Mouse (Mus musculus) kidney, embryonic 14.5 days (tissue): ENCODE measurements around the gene Trim5. TPM values are rescaled to one million over a fixed set of nuclear protein-coding genes. Genes with fewer than 3 reads are reported as not detected.
A peak's percentile ranks its signal among the peaks of the same experiment; 100 is the strongest.
"Not testable (repeated sequence)": the region's sequence is repeated elsewhere in the genome, so short reads cannot be mapped to it uniquely, and the experiment has no call there.

Experiments
- ATAC-seq: fragments of 200-750 bp; cut with Nextera tagmentation; 2 replicates; pipeline ENCODE4 v1.8.0; 2017; ENCODE audit warnings: moderate number of reproducible peaks, mild to moderate bottlenecking, moderate TSS enrichment, moderate library complexity; ENCODE audit not compliant: low FRiP score, low TSS enrichment
- H3K27ac ChIP-seq: fragments of 300-500 bp; sonication (generic); 2 replicates; pipeline ENCODE4 v1.5.1; 2014; ENCODE audit warnings: low read depth, mild to moderate bottlenecking, low read length, moderate library complexity, mixed read lengths
- H3K27me3 ChIP-seq: fragments of 300-500 bp; sonication (generic); 2 replicates; pipeline ENCODE4 v1.6.1; 2014; ENCODE audit warnings: mild to moderate bottlenecking, low read length; ENCODE audit not compliant: control insufficient read depth, insufficient read depth
- H3K36me3 ChIP-seq: fragments of 300-500 bp; sonication (generic); 2 replicates; pipeline ENCODE4 v1.6.1; 2014; ENCODE audit warnings: low read length, mixed read lengths; ENCODE audit not compliant: control insufficient read depth, insufficient read depth
- H3K4me1 ChIP-seq: fragments of 300-500 bp; sonication (generic); 2 replicates; pipeline ENCODE4 v1.6.1; 2014; ENCODE audit warnings: low read length, mixed read lengths; ENCODE audit not compliant: control insufficient read depth, insufficient read depth
- H3K4me2 ChIP-seq: fragments of 300-500 bp; sonication (generic); replicated peaks from 2 replicates; pipeline ENCODE4 v1.6.1; 2014; ENCODE audit warnings: low read depth, mild to moderate bottlenecking, low read length
- H3K4me3 ChIP-seq: fragments of 300-500 bp; sonication (generic); 2 replicates; pipeline ENCODE4 v1.5.1; 2014; ENCODE audit warnings: mild to moderate bottlenecking, low read length
- H3K9ac ChIP-seq: fragments of 300-500 bp; sonication (generic); 2 replicates; pipeline ENCODE4 v1.6.1; 2014; ENCODE audit warnings: low read depth, mild to moderate bottlenecking, low read length, moderate library complexity
- H3K9me3 ChIP-seq: fragments of 300-500 bp; sonication (generic); 2 replicates; pipeline ENCODE4 v1.6.1; 2016; ENCODE audit warnings: low read length; ENCODE audit not compliant: control insufficient read depth
- WGBS: fragments of 180-500 bp; shearing (Covaris S2); extraction: QIAGEN DNeasy Blood & Tissue Kit; methylation state at CpG from one replicate; pipeline ENCODE4 v1.1.7; 2014; 5-methylcytosine and 5-hydroxymethylcytosine counted together
- polyA plus RNA-seq: library from polyadenylated mRNA; unstranded; fragments of >200 nt; fragmentation: Nextera tagmentation; extraction: Ambion mirVana; gene quantifications from 2 replicates; pipeline ENCODE4 v1.2.1, GENCODE M21; 2014

Trim5 gene
- 0.20 and 0.30 TPM in 2 replicates for polyA plus RNA-seq

DNA sequence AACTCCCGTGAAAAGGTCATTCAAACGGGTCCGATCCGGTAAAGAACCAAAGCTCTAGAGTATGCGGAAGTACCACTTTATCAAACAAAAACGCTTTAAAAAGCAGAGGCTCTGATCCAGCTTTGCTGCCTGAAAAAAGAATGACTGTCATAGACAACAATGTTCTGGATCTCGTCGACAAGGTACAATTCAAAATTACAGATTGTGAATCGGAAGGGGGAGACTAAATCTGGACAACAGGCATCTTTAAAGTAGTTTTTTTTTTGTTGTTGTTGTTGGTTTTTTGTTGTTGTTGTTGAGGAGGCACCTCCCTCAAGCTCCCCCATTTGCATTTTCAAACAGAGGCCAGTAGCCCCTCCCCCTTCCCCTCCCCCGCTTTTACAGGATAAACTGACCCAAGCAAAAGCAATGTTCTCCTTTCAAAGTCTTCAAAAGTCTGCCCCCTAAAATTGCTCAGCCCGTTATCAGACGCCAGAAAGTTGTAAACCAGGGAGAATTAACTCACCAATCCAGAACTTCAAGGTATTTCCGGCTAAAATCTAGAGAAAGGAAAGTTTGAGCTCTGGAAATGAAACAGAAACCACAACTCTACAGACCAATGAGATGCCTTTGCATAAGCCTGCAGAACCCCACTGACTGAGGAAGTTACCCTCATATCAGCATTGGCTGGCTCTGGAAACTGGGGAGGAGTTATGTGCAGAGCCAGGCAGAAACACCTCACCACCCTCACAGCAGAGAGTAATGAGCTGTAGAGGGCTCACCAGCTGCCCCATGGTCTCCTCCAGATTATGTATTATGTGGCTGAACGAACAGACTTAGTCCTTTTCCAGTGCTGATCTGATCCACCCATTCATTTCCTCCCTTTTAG, at the start of gene Trim5:
Trim5 (minus strand) TSS at position 519 of the 868 bp plus-strand sequence.
- H3K4me3 ChIP-seq, result 0 out of 2 replicates have a peak within 1 kb of the TSS, but pooled peaks have one; percentile 9

DNA sequence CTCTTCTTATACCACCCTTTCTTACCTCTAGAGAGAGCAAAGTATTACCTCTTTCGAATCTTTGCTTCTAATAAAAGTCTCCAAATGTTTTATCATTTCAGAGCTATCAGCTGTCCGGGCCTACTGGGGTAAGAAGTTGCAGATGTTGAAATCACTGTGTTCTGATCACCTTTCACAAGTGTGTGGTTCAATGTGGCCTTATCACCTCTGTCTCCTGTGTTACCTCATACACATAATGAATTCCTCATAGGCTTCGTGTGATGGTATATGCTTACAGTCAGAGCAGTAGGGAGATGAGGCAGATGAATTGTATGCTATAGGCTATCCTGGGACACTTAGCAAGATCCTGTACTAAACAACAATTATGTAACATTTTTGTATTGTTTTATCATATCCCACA, 47.7 kb upstream of the Trim5 start:
- not testable (repeated sequence) for H3K9ac ChIP-seq, H3K4me3 ChIP-seq, H3K27ac ChIP-seq, H3K27me3 ChIP-seq, ATAC-seq, H3K4me1 ChIP-seq, H3K36me3 ChIP-seq, H3K4me2 ChIP-seq, H3K9me3 ChIP-seq
- WGBS, result 91% methylated on average over 3 of the region's 3 CpGs

More for the DNA sequence above, at the start of gene Trim5:
- H3K27ac ChIP-seq, H3K36me3 ChIP-seq, H3K9ac ChIP-seq, H3K4me1 ChIP-seq, H3K9me3 ChIP-seq, H3K27me3 ChIP-seq: not testable (repeated sequence)
- peak within 1 kb of the TSS; percentile 17 for H3K4me2 ChIP-seq
- 39% methylated on average over 14 of the region's 14 CpGs for WGBS
- ATAC-seq, result peak; percentile 86; the same call in 1 of the 2 replicates

DNA sequence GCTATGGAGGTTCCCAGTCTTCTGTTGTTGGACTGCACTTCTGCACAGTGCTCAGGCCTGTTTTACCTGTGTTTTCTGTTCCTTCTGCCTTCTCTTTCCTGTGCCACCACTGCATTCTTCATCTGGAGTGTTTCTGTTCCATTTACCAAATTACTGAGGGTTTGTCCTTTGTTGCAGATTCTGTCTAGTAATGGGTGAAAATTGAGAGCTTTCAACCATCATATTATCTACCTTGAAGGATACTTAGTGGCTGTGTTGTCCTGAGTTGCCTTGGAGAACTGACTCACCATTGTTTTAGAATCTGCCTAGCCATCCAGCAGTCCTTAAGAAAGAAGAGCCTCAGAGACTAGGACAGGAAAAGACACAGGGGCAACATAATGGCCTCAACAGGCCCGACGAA, 41.3 kb upstream of the Trim5 start, which contains the start of gene Trim34b:
Trim34b (plus strand) TSS at position 301 of the 400 bp plus-strand sequence.
- 93% methylated on average over 2 of the region's 2 CpGs for WGBS
- H3K9ac ChIP-seq, H3K4me1 ChIP-seq, ATAC-seq, H3K4me3 ChIP-seq, H3K4me2 ChIP-seq, H3K27me3 ChIP-seq, H3K27ac ChIP-seq, H3K9me3 ChIP-seq, H3K36me3 ChIP-seq: not testable (repeated sequence)

DNA sequence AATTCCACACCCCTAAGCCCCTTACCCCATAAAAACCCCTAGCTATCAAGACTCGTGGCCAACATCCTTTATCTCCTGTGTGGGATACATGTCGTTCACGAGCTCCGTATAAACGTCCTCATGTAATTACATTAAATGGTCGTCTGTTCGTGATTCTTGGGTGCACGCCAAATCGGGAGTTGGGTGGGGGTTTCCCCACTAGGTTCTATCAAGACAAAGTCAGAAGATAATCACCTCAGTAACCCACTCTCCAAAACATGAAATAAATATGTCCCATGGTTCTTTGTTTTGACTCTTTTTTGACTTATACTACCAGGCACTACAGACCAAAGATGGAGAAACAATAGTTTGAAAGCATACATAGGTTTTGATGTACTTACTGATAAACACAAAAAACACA, 34.1 kb upstream of the Trim5 start:
- Histone ChIP-seq H3K4me2 (no peak overlapping the region), H3K36me3 (no peaks in the 10 kb centered on the region), H3K4me1 (no peaks in the 10 kb centered on the region), H3K4me3 (no peak overlapping the region), H3K9me3 (no peaks in the 10 kb centered on the region), H3K9ac (no peak overlapping the region), H3K27me3 (no peaks in the 10 kb centered on the region), H3K27ac (no peak overlapping the region)
- no peak for ATAC-seq
- 79% methylated on average over 9 of the region's 9 CpGs for WGBS

DNA sequence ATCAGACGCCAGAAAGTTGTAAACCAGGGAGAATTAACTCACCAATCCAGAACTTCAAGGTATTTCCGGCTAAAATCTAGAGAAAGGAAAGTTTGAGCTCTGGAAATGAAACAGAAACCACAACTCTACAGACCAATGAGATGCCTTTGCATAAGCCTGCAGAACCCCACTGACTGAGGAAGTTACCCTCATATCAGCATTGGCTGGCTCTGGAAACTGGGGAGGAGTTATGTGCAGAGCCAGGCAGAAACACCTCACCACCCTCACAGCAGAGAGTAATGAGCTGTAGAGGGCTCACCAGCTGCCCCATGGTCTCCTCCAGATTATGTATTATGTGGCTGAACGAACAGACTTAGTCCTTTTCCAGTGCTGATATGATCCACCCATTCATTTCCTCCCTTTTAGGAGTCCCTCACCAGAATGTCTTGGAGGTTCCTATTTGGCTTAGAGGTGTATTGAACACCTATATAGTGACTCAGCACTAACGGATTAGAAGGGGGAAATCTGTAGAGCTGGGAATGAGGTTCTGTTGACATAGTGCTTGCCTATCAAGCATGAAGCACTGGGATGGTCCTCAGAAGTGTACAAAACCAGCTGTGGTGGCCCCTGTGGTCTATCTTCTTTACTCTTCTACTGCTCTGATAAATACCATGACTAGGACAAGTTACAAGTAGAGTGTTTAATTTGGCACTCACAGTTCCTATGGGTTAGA, 27.6 kb upstream of the Trim5 start, which contains the start of gene Trim12a:
Trim12a (minus strand) TSS at position 98 of the 712 bp plus-strand sequence.
- not testable (repeated sequence) for H3K9me3 ChIP-seq, H3K4me1 ChIP-seq, H3K27me3 ChIP-seq, H3K36me3 ChIP-seq, H3K27ac ChIP-seq
- peak within 1 kb of the TSS; percentile 38 for H3K4me3 ChIP-seq
- 20% methylated on average over 4 of the region's 4 CpGs for WGBS
- peak within 1 kb of the TSS; percentile 43 for H3K4me2 ChIP-seq
- peak within 1 kb of the TSS; percentile 23; the same call in 1 of the 2 replicates for H3K9ac ChIP-seq
- peak; percentile 93 for ATAC-seq

DNA sequence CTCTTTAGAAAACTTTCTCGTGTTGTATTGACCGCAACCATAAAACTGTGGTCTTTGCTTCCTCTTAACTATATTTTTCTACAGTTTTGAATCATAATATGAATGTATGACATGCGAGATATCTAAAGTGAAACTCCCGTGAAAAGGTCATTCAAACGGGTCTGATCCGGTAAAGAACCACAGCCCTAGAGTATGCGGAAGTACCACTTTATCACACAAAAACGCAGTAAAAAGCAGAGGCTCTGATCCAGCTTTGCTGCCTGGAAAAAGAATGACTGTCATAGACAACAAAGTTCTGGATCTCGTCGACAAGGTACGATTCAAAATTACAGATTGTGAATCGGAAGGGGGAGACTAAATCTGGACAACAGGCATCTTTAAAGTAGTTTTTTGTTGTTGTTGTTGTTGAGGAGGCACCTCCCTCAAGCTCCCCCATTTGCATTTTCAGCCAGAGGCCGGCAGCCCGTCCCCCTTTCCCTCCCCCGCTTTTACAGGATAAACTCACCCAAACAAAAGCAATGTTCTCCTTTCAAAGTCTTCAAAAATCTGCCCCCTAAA, 27.0 kb upstream of the Trim5 start:
- no peaks in the 10 kb centered on the region for H3K27me3 ChIP-seq

DNA sequence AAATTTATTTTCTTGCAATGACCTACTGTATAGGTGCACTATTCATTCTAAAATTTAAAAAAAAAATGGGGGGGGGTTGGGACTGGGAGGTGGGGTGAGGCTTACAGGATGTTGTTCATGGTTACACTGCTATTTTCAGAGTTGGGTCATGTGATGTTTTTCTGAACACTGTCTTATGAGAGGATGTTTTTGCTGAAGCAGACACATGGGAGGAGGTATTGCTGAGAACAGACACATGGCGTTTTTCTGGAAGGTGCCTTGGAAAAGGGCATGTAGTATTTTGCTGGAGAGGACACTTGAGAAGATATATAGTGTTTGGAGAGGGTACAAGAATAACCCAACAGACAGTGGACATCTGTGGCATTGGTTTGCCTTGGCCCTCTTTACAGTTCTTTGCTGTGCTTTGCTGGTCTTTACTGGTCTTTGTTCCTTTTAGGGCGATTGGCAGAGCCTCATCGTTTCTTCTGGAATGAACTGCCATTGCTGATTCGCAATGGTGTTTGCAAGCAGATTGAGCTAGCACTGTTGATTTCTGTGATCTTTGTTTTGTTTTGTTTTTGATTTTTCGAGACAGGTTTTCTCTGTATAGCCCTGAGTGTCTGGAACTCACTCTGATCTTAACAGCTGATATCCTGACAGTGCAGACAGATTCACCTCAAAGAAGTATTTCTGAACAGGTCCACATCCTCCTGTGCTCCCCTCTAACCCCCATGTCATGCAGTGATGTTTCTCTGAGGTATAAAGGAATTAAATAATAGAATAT, 3.9 kb upstream of the Trim5 start:
- Histone ChIP-seq H3K9ac (no peak overlapping the region), H3K4me1 (no peaks in the 10 kb centered on the region), H3K27ac (no peak overlapping the region), H3K27me3 (no peaks in the 10 kb centered on the region), H3K4me2 (no peak overlapping the region), H3K4me3 (no peak overlapping the region), H3K36me3 (no peaks in the 10 kb centered on the region), H3K9me3 (no peaks in the 10 kb centered on the region)
- 80% methylated on average over 5 of the region's 5 CpGs for WGBS
- ATAC-seq, result no peak

More for the DNA sequence above, 27.0 kb upstream of the Trim5 start:
- Histone ChIP-seq H3K9ac (peak overlapping the region; percentile 23; the same call in 1 of the 2 replicates), H3K4me1 (no peaks in the 10 kb centered on the region), H3K27ac (no peak overlapping the region), H3K9me3 (no peaks in the 10 kb centered on the region), H3K36me3 (no peaks in the 10 kb centered on the region), H3K4me2 (peak overlapping the region; percentile 43), H3K4me3 (peak overlapping the region; percentile 38)
- 11% methylated on average over 15 of the region's 15 CpGs for WGBS
- ATAC-seq, result peak; percentile 65; the same call in 1 of the 2 replicates

DNA sequence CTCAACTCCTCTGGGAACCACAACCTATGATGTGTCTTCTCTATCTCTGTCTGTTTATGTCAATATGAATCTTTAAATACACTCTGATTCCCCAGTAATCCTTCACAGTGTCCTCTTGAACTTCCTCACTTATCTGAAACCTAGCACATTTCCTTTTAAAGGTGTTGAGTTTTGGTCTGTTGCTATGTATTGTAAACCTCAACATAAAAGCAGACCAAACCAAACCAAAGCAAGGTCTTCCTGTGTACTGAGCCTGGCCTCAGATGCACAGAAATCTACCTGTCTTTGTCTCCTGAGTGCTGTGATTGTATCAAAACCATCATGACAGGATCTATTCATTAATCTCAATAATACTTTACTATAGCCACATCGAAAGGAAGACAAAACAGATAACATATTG, 2.7 kb upstream of the Trim5 start:
- no peaks in the 10 kb centered on the region for H3K36me3 ChIP-seq
- H3K9ac ChIP-seq, result no peak overlapping the region
- no peaks in the 10 kb centered on the region for H3K4me1 ChIP-seq
- H3K4me2 ChIP-seq, result no peak overlapping the region
- H3K9me3 ChIP-seq, result no peaks in the 10 kb centered on the region
- no peak overlapping the region for H3K27ac ChIP-seq
- WGBS, result 100% methylated on average over 1 of the region's 1 CpGs
- H3K27me3 ChIP-seq, result no peaks in the 10 kb centered on the region
- no peak for ATAC-seq
- H3K4me3 ChIP-seq, result no peak overlapping the region
